Mouse (Mus musculus): ENCODE data around the gene Pgk1. TPM values are rescaled to one million over a fixed set of nuclear protein-coding genes. Genes with fewer than 3 reads are reported as not detected.
"Not testable (repeated sequence)": the region's sequence is repeated elsewhere in the genome, so short reads cannot be mapped to it uniquely, and the experiment has no call there.

Pgk1 gene
- polyA plus RNA-seq, 1 experiment from 2014 or later = 265 TPM

- WGBS = 66% methylated on average over 9 of the region's 9 CpGs
- Histone ChIP-seq H3K9ac (no peak overlapping the region), H3K27me3 (no peaks in the 10 kb centered on the region), H3K36me3 (no peaks in the 10 kb centered on the region), H3K9me3 (no peaks in the 10 kb centered on the region), H3K4me3 (no peak overlapping the region), H3K27ac (replicated peaks) (no peak overlapping the region), H3K4me1 (replicated peaks) (no peaks in the 10 kb centered on the region), H3K4me2 (no peak overlapping the region)
- ATAC-seq (ENCODE audit: low read depth) = no peak
These were observed 10.6 kb upstream of the Pgk1 start for GRCm38 (mm10) chrX:106176331-106176730.

GRCm38 (mm10) chrX:106184279-106184678 lies 2.6 kb upstream of the Pgk1 start:
- Histone ChIP-seq H3K4me1 (replicated peaks) (peaks cover 23% of the 10 kb centered on the region), H3K27ac (replicated peaks) (no peak overlapping the region), H3K4me3 (no peak overlapping the region), H3K9ac (no peak overlapping the region), H3K27me3 (no peaks in the 10 kb centered on the region), H3K4me2 (no peak overlapping the region), H3K36me3 (no peaks in the 10 kb centered on the region), H3K9me3 (no peaks in the 10 kb centered on the region)
- no peak for ATAC-seq (ENCODE audit: low read depth)
- 33% methylated on average over 4 of the region's 4 CpGs for WGBS

- H3K36me3 ChIP-seq = no peaks in the 10 kb centered on the region
- H3K27ac ChIP-seq (replicated peaks) = peak overlapping the region; percentile 92
- H3K27me3 ChIP-seq = no peaks in the 10 kb centered on the region
- peaks cover 33% of the 10 kb centered on the region for H3K4me1 ChIP-seq (replicated peaks)
- H3K9ac ChIP-seq = no peak overlapping the region
- H3K4me2 ChIP-seq = peak overlapping the region; percentile 47
- no peak for ATAC-seq (ENCODE audit: low read depth)
- WGBS = 29% methylated on average over 5 of the region's 5 CpGs
- no peak overlapping the region for H3K4me3 ChIP-seq
- H3K9me3 ChIP-seq = no peaks in the 10 kb centered on the region
These were observed 1.2 kb upstream of the Pgk1 start for GRCm38 (mm10) chrX:106185706-106186105.

- no peak for ATAC-seq (ENCODE audit: low read depth)
- Histone ChIP-seq H3K27me3 (no peaks in the 10 kb centered on the region), H3K9me3 (no peaks in the 10 kb centered on the region), H3K36me3 (no peaks in the 10 kb centered on the region), H3K4me3 (peak overlapping the region; percentile 53), H3K27ac (replicated peaks) (peak overlapping the region; percentile 49; the same call in 1 of the 2 replicates), H3K9ac (peak overlapping the region; percentile 77), H3K4me2 (peak overlapping the region; percentile 70), H3K4me1 (replicated peaks) (peaks cover 33% of the 10 kb centered on the region)
- 22% methylated on average over 12 of the region's 12 CpGs for WGBS
These were observed 837 bp downstream of the Pgk1 start for GRCm38 (mm10) chrX:106187737-106188136.

GRCm38 (mm10) chrX:106189356-106189755 lies 2.5 kb downstream of the Pgk1 start:
- Histone ChIP-seq H3K27me3 (no peaks in the 10 kb centered on the region), H3K36me3 (peaks cover 4% of the 10 kb centered on the region), H3K4me3 (peak overlapping the region; percentile 53; the same call in 1 of the 2 replicates), H3K4me1 (replicated peaks) (peaks cover 33% of the 10 kb centered on the region), H3K9ac (no peak overlapping the region), H3K27ac (replicated peaks) (no peak overlapping the region), H3K9me3 (no peaks in the 10 kb centered on the region), H3K4me2 (peak overlapping the region; percentile 70)
- WGBS = 55% methylated on average over 5 of the region's 5 CpGs
- no peak for ATAC-seq (ENCODE audit: low read depth)

GRCm38 (mm10) chrX:106190091-106190490 lies 3.2 kb downstream of the Pgk1 start:
- 38% methylated on average over 4 of the region's 4 CpGs for WGBS
- Histone ChIP-seq H3K9ac (no peak overlapping the region), H3K27me3 (no peaks in the 10 kb centered on the region), H3K4me3 (no peak overlapping the region), H3K27ac (replicated peaks) (no peak overlapping the region), H3K4me1 (replicated peaks) (peaks cover 33% of the 10 kb centered on the region), H3K36me3 (peaks cover 7% of the 10 kb centered on the region), H3K4me2 (peak overlapping the region; percentile 70), H3K9me3 (no peaks in the 10 kb centered on the region)
- no peak for ATAC-seq (ENCODE audit: low read depth)

- 90% methylated on average over 6 of the region's 6 CpGs for whole genome bisulfite sequencing
- not testable (repeated sequence) for H3K4me1 ChIP-seq (replicated peaks); H3K4me2 ChIP-seq; H3K27me3 ChIP-seq; H3K4me3 ChIP-seq; ATAC-seq (ENCODE audit: low read depth); H3K27ac ChIP-seq (replicated peaks); H3K9me3 ChIP-seq; H3K9ac ChIP-seq
- H3K36me3 ChIP-seq = peaks cover 43% of the 10 kb centered on the region
These were observed 7.5 kb downstream of the Pgk1 start for GRCm38 (mm10) chrX:106194361-106194760.

GRCm38 (mm10) chrX:106197308-106197707 lies 10.4 kb downstream of the Pgk1 start:
- Histone ChIP-seq H3K27ac (replicated peaks) (no peak overlapping the region), H3K4me3 (no peak overlapping the region), H3K27me3 (no peaks in the 10 kb centered on the region), H3K36me3 (peaks cover 67% of the 10 kb centered on the region), H3K9ac (no peak overlapping the region), H3K4me2 (no peak overlapping the region), H3K4me1 (replicated peaks) (no peaks in the 10 kb centered on the region), H3K9me3 (no peaks in the 10 kb centered on the region)
- ATAC-seq (ENCODE audit: low read depth) = no peak
- 71% methylated on average over 5 of the region's 5 CpGs for WGBS

- no peak overlapping the region for H3K9ac ChIP-seq
- ATAC-seq (ENCODE audit: low read depth) = no peak
- no peak overlapping the region for H3K4me2 ChIP-seq
- peaks cover 71% of the 10 kb centered on the region for H3K36me3 ChIP-seq
- H3K9me3 ChIP-seq = no peaks in the 10 kb centered on the region
- no peak overlapping the region for H3K27ac ChIP-seq (replicated peaks)
- H3K4me3 ChIP-seq = no peak overlapping the region
- H3K27me3 ChIP-seq = no peaks in the 10 kb centered on the region
- 90% methylated on average over 5 of the region's 5 CpGs for WGBS
- no peaks in the 10 kb centered on the region for H3K4me1 ChIP-seq (replicated peaks)
These were observed 12.0 kb downstream of the Pgk1 start for GRCm38 (mm10) chrX:106198904-106199303.

- H3K27me3 ChIP-seq = no peaks in the 10 kb centered on the region
- no peak overlapping the region for H3K4me2 ChIP-seq
- no peak overlapping the region for H3K4me3 ChIP-seq
- H3K9ac ChIP-seq = no peak overlapping the region
- ATAC-seq (ENCODE audit: low read depth) = no peak
- 91% methylated on average over 2 of the region's 2 CpGs for WGBS
- no peaks in the 10 kb centered on the region for H3K36me3 ChIP-seq
- H3K27ac ChIP-seq (replicated peaks) = no peak overlapping the region
- no peaks in the 10 kb centered on the region for H3K9me3 ChIP-seq
- H3K4me1 ChIP-seq (replicated peaks) = no peaks in the 10 kb centered on the region
These were observed 22.2 kb downstream of the Pgk1 start for GRCm38 (mm10) chrX:106209100-106209499.

- Histone ChIP-seq H3K4me2 (peak overlapping the region; percentile 54), H3K4me1 (replicated peaks) (no peaks in the 10 kb centered on the region), H3K4me3 (peak overlapping the region; percentile 56), H3K27ac (replicated peaks) (peak overlapping the region; percentile 91), H3K36me3 (no peaks in the 10 kb centered on the region), H3K9me3 (no peaks in the 10 kb centered on the region), H3K9ac (peak overlapping the region; percentile 81), H3K27me3 (no peaks in the 10 kb centered on the region)
- WGBS = 22% methylated on average over 59 of the region's 60 CpGs
- peak; percentile 96 for ATAC-seq (ENCODE audit: low read depth)
These were observed 32.5 kb downstream of the Pgk1 start for GRCm38 (mm10) chrX:106219171-106220032.

GRCm38 (mm10) chrX:106221058-106221457 lies 34.2 kb downstream of the Pgk1 start, which contains the start of gene Taf9b:
TSS of gene Taf9b (minus strand) at chrX:106221158.
- no peak for ATAC-seq (ENCODE audit: low read depth)
- H3K4me3 ChIP-seq = peak within 1 kb of the TSS; percentile 56
- H3K4me1 ChIP-seq (replicated peaks) = no peaks in the 10 kb centered on the region
- peak within 1 kb of the TSS; percentile 81; the same call in 1 of the 2 replicates for H3K9ac ChIP-seq
- no peaks in the 10 kb centered on the region for H3K36me3 ChIP-seq
- WGBS = 93% methylated on average over 25 of the region's 25 CpGs
- H3K27ac ChIP-seq (replicated peaks) = peak within 1 kb of the TSS; percentile 91
- no peaks in the 10 kb centered on the region for H3K9me3 ChIP-seq
- peak within 1 kb of the TSS; percentile 54 for H3K4me2 ChIP-seq
- H3K27me3 ChIP-seq = no peaks in the 10 kb centered on the region

All from neural tube, embryonic 13.5 days (tissue).